Mouse (Mus musculus) monocyte, adult 5-6 weeks (primary cell): ENCODE measurements around the gene Eloa. TPM values are rescaled to one million over a fixed set of nuclear protein-coding genes. Genes with fewer than 3 reads are reported as not detected.
"Not testable (repeated sequence)": the region's sequence is repeated elsewhere in the genome, so short reads cannot be mapped to it uniquely, and the experiment has no call there.

Experiments used
- ATAC-seq: fragments of 153-309, 156-312 bp; replicated peaks from 2 replicates; pipeline ENCODE4 v1.8.0; 2017; ENCODE audit warnings: mild to moderate bottlenecking; ENCODE audit not compliant: low TSS enrichment, insufficient number of reproducible peaks, severe bottlenecking, poor library complexity, low FRiP score
- total RNA-seq: library from RNA; stranded (forward); fragments of 200-1000, 200-491, 200-594 nt; gene quantifications from 3 replicates; pipeline ENCODE4 v1.2.3, GENCODE M21; 2017

The Eloa gene
- total RNA-seq, 1 experiment from 2014 or later: 58.0 TPM

DNA sequence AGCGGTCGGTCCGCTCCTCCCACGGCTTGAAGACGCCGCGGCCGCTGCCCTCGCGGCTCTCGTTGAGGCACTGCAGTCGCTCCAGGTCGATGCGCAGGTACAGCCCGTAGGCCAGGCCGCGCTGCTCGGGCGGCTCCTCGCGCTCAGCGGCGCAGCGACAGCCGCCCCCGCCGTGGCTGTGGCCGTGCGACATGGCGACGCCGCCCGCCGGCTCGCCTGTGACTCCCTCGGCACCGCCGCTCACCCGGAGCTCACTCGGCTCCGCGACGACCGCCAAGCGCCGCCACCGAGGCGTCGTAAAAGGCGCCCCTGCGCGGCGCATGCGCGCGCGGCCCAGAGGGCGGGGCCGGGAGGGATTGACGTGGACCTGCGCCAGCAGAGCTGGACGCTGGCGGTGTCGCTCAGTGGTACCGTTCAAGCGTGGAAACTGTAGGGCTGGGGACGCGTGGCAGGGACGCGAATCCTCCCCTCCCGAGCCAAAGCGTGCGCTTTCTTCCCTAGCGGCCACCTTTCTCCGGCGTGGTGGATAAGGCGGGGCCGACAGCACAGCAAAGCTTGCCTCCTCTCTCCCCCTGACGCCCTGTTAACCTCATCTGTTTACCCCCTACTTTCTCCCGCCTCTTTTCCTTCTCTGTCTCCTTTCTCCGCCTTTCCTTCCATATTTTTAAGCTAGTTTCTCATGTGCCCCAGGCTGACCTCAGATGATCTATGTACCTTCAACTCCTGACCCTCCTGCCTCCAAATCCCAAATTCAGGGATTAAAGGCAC is 34.4 kb downstream of the Eloa start, which contains the start of gene Pithd1:
Pithd1 (minus strand) TSS at position 322 of the 768 bp plus-strand sequence.
- ATAC-seq: peak; percentile 84

DNA sequence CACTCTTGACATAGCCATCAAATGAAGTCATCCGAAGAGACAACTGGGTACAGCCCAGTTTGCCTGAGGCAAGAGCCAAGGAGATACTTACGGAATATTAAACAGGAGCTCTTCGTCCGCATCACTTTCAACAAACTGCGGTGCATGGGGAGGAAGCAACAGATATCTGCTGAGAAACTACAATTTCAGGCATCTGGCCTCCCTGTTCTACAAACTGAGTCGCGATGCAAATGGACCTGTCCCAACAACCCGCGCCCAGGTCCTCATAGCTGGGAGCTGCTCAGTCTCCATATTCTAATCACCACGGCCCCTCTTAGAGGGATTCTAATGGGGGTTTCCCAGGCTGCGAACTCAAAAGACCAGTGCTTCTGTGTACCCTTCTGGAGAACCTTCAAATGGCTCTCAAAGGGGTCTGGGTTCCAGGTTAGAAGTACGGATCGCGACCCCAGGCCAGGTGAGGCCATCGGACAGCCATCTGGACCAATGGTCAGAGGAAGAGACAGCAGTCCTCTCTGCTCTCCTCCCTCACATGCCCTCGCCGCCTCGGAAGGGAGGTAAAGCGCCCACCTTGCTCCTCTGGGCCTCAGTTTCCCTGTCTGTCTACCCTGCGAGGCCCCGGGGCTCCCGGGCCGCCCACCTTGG is 35.1 kb downstream of the Eloa start:
- ATAC-seq: no peak

DNA sequence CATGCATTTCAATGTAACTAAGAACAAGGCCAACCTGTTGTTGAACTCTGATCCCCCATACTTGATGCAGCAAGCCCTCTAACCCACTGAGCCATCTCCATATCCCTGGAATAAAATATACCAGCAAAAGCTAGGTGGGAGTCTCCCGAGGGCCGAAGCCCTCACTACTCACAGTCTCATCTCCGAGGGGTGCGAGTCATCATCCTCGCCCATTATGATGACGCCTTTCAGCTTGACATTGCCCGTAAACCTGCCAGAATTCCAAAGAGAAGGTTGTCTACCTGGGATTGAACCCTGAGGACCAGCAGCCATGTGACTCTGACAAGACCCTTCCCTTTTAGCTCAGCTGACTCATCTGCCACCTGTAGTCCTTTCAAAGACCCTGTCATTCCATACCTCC is 35.8 kb downstream of the Eloa start:
- no peak for ATAC-seq

DNA sequence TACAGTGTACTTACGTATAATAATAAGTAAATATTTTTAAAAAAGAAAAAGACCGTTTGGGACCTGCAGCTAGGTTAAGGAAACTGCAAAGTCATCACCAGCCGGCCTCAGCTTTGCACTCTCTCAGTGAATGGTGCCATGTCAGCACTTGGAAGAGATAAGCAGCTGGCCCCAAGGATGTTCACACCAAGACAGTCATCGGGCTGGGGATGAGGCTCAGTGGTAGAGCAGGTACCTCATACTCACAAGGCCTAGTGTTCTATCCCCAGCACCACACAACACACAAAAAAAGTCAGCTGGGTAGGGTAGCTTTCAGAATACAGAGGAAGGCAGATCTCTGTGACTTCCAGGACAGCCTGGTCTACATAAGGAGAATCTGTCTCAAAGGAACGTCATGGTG is 36.4 kb downstream of the Eloa start:
- no peak for ATAC-seq

DNA sequence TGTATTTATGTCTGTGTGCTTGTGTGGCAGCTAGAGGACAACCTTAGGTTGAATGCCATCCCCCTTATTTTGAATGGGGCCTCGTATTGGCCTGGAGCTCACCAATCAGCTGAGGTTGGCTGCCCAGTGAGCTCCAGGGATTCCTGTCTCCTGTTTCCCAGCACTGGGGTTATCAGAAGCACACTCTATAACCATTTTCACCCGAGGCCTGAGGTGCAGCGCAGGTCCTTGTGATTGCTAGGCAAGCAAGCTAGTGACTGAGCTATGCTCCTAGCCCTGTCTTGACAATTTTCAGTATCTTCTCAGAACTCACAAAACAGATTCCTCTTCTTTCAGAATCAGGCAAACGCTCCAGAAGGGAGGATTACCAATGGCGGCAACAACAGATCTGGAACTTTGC is 37.0 kb downstream of the Eloa start:
- no peak for ATAC-seq

DNA sequence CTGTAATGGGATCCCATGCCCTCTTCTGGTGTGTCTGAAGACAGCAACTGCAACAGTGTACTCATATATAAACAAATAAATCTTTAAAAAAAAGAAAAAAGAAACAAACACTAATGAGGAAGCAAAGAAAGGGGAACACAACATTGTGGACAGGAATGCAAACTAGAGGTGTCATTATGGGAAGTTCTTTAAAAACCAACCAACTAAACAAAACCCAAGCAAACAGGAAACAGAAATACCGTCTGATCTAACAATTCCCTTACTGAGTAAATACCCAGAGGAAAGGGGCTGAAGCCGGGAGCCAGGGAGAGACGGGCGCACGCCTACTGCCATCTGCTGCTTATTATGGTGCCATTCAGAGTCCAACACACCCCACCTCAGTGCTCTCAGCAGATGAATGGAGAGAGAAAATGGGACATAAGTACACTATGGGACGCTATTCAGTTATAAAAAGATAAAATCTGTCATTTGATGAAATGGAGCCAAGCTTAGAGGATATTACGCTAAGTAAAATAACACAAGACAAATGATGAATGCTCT is 40.0 kb downstream of the Eloa start:
- peak; percentile 66 for ATAC-seq

DNA sequence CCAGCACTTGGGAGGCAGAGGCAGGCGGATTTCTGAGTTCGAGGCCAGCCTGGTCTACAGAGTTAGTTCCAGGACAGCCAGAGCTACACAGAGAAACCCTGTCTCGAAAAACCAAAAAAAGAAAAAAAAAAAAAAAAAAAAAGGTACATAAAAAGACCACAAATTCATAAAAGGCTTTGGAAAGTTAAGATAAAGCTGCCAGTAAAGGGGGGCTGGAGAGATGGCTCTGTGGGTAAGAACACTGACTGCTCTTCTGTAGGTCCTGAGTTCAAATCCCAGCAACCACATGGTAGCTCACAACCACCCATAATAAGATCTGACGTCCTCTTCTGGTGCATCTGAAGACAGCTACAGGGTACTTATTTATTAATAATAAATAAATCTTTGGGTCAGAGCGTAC is 41.3 kb downstream of the Eloa start:
- not testable (repeated sequence) for ATAC-seq

DNA sequence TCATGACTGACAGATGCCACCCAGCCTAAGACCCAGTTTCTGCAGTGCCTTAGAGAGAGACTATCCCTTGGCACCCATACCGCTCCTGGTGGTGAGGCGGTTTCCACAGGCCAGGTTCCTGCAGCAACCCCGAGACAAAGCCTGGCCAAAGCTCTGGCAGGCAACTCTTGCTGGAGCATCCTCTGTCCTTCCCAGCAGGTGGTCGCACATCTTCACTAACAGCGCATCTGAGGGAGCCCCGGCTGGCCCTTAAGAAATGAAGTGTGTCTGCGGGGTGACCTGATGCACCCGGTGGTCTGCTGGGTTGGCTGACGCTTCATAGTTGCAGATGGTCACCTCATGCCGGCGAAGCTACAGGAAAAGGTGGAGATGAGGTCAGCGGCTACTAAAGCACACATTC is 45.4 kb downstream of the Eloa start:
- no peak for ATAC-seq

DNA sequence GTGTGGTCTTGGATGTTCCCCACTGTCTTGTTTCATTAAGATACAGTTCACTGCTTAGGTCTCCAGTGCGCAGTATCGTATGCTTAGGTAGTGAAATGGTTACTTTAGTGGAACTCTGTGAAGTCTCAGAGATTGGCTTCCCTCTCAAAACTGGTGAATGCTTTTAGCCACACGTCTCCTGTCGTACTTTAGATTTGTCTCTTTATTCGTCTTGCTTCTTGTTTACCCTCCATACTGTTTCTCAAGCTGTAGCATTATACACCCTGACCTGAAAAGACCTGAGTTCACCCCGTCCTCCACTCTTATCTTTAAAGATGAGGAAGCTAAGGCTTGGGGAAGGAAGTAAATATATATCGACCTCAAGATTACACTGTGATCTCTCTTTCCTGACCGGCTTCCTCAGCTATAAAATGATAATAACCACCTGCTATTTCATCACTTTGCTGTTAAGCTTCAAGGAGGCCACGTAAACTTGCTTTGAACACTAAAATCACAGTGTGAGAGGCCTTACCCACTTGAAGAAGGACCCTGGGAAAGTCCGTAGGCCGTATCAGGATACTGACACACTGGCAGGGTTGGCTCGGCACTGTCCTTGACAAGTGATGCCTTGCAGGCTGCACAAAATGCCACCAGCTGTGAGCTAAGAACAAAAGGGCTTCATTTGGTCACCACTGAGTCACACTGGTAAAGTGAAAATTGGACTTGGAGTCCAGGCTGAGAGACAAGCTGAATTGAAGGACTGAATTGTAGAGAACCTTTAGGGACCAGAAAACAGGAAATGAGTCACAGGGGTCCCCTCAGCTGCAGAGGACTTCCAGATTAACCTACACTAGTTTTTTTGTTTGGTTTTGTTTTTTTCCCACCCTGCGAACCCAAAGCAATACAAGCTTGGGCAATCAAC is 48.4 kb downstream of the Eloa start:
- ATAC-seq: no peak

DNA sequence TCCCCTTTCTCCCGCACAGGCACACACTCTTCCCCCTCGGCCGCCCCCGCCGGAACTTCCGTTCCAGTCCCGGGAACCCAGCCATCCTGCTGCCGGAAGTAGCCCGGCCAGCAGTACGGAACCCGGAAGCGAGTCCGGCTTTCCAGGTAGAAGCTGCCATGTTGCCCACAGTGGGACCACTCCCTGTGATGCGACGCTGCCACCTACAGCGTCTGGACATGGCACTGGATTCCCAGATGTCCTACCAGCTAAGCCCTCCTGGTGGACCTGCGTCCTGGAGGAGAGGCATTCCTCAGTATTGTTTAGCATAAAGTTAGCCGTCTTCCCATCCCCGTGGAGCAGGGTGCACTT is 49.0 kb downstream of the Eloa start, which contains the start of gene Lypla2:
Lypla2 (minus strand) TSS at position 71 of the 351 bp plus-strand sequence.
- ATAC-seq: peak; percentile 72

DNA sequence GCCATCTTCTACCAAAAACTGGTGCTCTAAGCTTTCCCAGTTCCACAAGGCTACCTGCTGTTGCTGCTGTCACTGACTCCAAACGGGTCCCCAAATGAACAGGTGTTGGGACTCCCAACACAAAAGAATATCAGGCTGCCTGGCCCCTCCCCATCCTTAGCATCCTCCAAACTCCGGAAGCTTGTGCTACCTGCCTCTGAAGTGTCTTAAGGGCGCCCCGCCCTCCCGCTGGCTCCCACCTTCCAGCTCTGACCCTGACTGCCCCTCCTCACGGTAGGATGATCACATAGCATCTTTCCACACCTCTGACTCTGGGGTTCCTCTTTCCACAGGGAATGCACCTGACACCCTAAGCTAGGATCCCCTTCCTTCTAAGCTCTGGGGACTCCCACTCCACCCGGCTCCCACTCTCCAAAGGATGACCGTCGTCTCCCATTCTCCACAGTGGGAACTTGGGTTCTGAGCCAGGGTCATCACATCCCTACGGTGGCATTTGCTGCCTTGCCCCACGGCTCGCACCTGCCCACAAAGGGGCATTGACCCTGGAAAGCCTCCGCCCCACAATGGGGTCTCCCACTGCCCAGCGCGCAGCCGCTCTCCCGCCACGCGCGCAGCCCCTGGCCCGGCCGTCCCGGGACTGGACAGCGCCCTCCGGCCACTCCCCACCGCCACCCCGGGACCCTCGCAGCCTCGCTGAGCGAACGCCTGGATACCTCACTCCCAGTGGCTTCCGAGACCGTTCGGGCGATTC is 49.6 kb downstream of the Eloa start:
- ATAC-seq: 0 out of 2 replicates have a peak, but pooled peaks have one; percentile 5

DNA sequence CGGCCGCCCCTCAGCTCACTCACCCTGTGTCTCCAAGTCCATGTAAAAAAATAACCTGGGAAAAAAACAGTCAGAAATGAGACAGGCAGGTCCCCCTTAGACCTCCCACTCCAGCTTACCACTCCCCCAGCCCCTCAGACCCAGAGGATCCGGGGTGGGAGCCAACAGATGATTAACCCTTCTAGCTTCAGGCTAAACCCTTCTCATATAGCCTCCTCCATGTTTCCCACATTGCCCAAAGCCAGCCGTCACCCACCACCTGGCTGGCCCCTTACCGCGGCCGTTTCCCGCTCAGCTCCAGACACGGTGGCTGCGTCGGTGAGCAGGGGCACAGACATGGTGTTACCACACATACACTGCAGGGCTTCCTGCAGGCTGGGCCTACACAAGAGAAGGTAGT is 51.0 kb downstream of the Eloa start:
- no peak for ATAC-seq

DNA sequence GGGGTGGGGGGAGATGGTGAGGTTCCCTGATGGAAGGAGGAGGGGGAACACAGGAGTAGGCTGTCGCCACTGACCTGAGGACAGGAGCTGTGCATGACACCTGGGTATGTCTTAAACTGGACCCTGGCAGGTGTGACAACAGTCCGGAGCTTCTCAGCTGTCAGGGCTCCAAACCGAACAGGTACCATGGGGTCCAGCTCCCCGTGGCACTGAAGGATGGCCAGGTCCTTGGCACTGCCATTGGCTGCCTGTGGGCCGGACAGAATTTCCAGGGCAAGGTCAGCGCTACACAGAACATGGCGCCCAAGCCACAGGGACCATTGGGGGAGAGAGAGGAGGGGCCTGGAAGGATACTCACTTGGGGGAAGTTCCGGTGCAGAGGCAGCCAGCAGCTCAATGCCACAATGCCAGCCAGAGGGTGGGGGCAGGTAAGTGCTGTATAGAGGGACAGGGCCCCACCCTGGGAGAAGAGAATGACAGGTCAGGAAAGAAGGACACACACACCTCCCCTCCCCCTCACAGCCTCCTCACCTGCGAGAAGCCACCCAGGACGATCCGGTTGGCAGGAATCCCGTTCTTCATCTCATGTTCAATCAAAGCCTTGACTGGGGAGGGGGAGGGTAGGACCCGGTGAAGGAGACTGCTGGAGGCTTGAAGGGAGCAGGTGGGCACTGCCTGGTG is 52.4 kb downstream of the Eloa start:
- ATAC-seq: no peak

DNA sequence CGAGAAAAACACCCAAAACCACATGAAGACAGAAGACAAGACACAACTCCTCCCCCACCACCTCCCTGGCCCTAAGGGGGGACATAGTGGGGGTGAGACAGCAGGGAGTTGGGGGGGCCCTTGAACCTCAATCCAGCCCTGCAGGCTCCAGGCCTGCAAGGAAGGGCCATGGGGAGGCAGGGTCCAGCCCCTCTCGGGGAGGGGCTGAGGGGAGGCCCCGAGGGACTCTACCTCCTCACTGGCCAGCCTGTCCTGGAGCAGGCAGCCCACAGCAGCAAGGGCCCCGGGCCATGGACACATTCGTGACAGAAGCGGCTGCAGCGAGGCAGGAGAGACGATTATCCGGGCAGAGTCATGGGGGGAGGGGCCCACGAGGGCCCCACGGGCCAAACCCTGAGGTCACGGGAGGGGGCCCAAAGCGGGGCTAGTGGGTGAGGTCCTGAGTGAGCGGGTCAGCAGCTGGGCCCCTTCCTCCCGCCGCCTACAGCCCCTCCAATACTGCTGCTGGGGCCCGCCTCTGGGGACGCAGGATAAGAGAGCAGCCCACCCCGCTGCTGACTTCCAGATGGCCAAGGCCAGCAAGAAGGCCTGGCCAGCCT is 53.2 kb downstream of the Eloa start:
- ATAC-seq: no peak

DNA sequence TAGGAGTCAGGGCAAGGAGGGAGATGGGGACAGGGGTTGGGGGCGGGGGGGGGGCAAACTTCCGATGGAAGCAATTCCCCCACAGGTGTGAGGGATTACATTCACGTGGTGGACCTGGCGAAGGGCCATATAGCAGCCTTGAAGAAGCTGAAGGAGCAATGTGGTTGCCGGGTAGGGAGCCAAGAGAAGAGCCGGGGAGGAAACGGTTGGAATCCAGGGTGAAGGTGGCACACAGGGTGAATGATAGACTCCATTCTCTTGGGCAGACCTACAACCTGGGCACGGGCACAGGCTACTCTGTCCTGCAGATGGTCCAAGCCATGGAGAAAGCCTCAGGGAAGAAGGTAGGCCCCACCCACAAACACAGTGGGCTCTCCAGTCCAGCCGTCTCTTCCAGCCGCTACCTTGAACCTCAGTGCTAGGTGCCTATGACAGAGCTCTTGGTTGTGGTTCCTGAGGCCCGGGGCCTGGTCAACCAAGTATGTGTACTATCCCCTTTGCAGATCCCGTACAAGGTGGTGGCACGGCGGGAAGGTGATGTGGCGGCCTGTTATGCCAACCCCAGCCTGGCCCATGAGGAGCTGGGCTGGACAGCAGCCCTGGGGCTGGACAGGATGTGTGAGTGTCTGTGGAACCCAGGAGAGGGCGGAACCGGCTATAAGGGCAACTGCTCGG is 54.3 kb downstream of the Eloa start:
- no peak for ATAC-seq

DNA sequence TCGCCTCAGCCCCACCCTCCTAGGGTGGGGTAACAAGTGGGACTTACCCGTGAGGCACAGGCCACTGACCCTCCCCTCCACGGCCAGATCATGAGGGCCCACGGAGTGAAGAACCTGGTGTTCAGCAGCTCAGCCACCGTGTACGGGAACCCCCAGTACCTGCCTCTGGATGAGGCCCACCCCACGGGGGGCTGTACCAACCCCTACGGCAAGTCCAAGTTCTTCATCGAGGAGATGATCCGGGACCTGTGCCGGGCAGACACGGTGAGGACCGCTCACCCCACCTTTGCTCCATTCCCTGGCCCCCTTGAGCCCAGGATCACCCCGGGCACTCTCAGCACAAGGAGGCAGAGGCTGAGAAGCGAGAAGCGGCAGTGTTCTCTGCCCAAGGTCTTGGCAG is 55.3 kb downstream of the Eloa start:
- no peak for ATAC-seq

DNA sequence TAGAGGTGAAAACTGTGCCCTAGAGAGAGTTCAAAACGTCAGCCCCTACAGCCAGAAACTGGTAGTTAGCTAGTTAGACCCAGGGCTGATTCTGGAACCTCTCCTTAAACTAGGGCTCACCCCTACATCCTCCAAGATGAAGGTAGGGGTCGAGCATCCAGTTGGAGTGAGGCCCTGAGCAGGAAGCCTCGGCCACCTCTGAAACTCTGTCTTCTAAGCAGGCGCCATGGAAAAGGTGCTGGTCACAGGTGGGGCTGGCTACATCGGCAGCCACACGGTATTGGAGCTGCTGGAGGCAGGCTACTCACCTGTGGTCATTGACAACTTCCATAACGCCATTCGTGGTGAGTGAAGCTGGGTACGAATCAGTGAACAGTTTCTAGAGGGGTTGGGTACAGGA is 56.5 kb downstream of the Eloa start:
- ATAC-seq: no peak
